Mouse (Mus musculus) embryonic fibroblast, embryonic 13.5 days (primary cell): ENCODE data around the gene Lrp5.

ENCODE experiments used
- CTCF ChIP-seq: IDR thresholded peaks from 2 replicates; pipeline ENCODE4 v1.5.1; 2011; ENCODE audit warnings: mild to moderate bottlenecking, control low read depth, low read length, moderate library complexity, borderline replicate concordance; ENCODE audit not compliant: insufficient read depth
- POLR2A ChIP-seq: IDR thresholded peaks from 2 replicates; pipeline ENCODE4 v1.6.1; 2011; ENCODE audit warnings: low read depth, mild to moderate bottlenecking, control low read depth, low read length, moderate library complexity

- no peak for TF ChIP-seq POLR2A
- TF ChIP-seq CTCF, result no peak
Measured at GRCm38 (mm10) chr19:3673149-3673548, 13.2 kb downstream of the Lrp5 start.
